Mouse (Mus musculus): ENCODE measurements around the gene Setd3. TPM values are rescaled to one million over a fixed set of nuclear protein-coding genes. Genes with fewer than 3 reads are reported as not detected.
A peak's percentile ranks its signal among the peaks of the same experiment; 100 is the strongest.
"Not testable (repeated sequence)": the region's sequence is repeated elsewhere in the genome, so short reads cannot be mapped to it uniquely, and the experiment has no call there.

Gene Setd3
- total RNA-seq, 4 experiments from 2014 or later: 143 to 158 (median 154) TPM

- no peak for DNase-seq (ENCODE audit: low spot score in 2 of 2)
These were observed 33.9 kb downstream of the Setd3 start for GRCm38 (mm10) chr12:108145198-108145597.

DNA sequence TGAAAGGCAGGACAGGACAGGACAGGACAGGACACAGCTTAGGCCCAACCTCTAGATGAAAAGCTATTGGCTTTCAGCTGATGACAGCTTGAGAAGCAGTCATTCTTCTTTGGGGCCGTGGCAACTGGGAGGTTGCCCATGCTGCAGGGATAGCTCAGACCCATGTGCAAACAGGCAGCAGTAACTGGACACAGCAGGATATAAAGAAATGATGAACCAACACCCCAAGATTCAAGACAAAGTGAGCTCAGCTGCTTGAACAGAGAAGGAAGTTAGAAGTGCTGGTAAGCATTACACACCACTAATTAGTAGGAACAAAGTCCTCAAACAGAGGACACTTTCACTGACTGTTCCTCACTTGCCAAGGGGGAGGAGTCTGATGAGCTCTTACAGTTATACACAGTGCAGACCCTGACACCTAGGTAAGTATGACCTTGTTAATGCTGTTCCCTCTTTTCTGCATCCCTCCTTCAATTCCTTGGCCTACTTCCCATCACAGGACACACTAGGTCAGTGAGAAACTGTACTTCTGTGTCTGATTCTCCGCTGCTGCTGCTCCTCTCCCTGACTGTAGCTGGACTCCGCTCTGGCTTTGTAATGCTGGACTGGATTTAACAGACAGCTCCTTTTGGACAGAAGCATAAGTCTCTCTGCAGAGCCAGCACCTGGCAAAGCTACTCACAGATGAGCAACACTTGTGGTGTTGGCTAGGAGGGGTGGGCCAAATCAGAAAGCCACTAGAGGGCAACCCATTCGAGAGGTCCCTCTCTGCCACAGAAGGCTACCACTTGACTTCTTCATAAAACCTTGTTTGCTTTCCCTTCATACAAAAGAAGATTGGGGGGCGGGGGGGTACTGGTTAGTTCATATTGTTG is 35.3 kb downstream of the Setd3 start:
- DNase-seq (ENCODE audit: low spot score in 2 of 2): no peak

GRCm38 (mm10) chr12:108135610-108136208 is 43.4 kb downstream of the Setd3 start:
- DNase-seq (ENCODE audit: low spot score in 2 of 2): no peak

- DNase-seq (ENCODE audit: low spot score in 2 of 2): no peak
These were observed 45.9 kb downstream of the Setd3 start for GRCm38 (mm10) chr12:108133181-108133580.

- no peak for DNase-seq (ENCODE audit: low spot score in 2 of 2)
These were observed 46.6 kb downstream of the Setd3 start for GRCm38 (mm10) chr12:108132450-108133070.

- DNase-seq (ENCODE audit: low spot score in 2 of 2): peak; percentile 76 to 80
These were observed 57.8 kb downstream of the Setd3 start for GRCm38 (mm10) chr12:108121288-108121687.

DNA sequence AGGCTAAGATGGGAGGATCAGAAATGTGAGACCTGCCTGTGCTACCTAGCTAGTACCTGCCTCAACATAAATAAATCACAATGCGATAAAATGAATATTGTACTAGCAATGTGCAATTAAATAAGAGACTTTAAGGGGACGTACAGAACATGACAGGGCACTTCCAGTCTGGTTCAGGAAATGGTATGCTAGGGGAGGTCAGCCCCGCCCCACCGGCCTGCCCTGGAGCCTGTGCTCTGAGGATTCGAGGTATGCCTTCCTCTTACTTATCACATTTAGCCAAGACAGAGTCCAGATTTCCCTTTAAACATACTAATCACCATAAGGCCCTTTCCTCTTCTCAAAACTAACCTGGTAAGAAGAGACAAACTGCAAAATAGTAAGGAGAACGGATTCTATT is 58.7 kb downstream of the Setd3 start:
- DNase-seq (ENCODE audit: low spot score in 2 of 2): no peak

DNA sequence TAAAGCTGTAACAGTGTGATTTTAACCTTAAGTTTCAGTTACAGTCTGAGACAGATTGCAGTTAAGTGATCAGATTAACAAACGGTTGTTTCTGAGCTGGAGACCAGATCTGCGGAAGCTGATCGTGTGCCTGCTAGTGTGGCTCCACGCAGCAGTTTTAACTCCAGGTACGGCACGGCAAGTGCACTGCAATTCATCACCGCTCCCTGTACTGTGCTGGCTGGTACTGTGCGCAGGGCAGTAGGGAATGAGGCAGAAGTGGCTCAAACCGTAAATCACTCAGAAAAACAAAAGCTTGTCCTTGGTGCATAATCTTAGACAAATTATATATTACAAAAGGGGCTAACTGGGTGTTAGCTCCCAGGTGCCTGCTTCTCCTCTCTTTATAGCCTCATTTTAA is 59.2 kb downstream of the Setd3 start:
- no peak for DNase-seq (ENCODE audit: low spot score in 2 of 2)

- DNase-seq (ENCODE audit: low spot score in 2 of 2): no peak
These were observed 60.1 kb downstream of the Setd3 start for GRCm38 (mm10) chr12:108118902-108119531.

GRCm38 (mm10) chr12:108118503-108118901 is 60.6 kb downstream of the Setd3 start:
- no peak for DNase-seq (ENCODE audit: low spot score in 2 of 2)

GRCm38 (mm10) chr12:108111191-108111590 is 67.9 kb downstream of the Setd3 start:
- no peak for DNase-seq (ENCODE audit: low spot score in 2 of 2)

- no peak for DNase-seq (ENCODE audit: low spot score in 2 of 2)
These were observed 68.4 kb downstream of the Setd3 start for GRCm38 (mm10) chr12:108110674-108111073.

- no peak for DNase-seq (ENCODE audit: low spot score in 2 of 2)
These were observed 69.4 kb downstream of the Setd3 start for GRCm38 (mm10) chr12:108109732-108110131.

GRCm38 (mm10) chr12:108108591-108108990 is 70.5 kb downstream of the Setd3 start:
- DNase-seq (ENCODE audit: low spot score in 2 of 2): not testable (repeated sequence)

DNA sequence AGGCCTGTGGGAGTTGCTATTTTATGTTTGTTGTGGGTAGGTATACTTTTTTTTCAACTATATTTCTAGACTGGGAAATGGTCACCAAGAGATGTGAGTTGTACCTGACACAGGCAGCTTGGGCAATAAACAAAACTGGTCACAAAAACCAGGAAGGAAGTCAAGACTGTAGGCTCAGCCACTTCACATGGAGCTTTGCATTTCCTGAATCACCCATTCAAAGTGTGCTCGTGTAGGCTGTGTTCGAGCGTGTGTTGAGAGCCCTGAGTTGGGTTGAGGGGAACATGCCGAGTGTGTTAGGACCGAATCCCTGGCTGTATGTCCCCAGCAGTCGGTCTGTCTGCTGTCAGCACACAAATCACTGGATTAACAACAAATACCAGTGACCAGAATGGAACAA is 75.8 kb downstream of the Setd3 start:
- DNase-seq (ENCODE audit: low spot score in 2 of 2): no peak

GRCm38 (mm10) chr12:108102119-108102518 is 77.0 kb downstream of the Setd3 start:
- no peak for DNase-seq (ENCODE audit: low spot score in 2 of 2)

- DNase-seq (ENCODE audit: low spot score in 2 of 2): no peak
These were observed 78.9 kb downstream of the Setd3 start for GRCm38 (mm10) chr12:108100181-108100580.

DNA sequence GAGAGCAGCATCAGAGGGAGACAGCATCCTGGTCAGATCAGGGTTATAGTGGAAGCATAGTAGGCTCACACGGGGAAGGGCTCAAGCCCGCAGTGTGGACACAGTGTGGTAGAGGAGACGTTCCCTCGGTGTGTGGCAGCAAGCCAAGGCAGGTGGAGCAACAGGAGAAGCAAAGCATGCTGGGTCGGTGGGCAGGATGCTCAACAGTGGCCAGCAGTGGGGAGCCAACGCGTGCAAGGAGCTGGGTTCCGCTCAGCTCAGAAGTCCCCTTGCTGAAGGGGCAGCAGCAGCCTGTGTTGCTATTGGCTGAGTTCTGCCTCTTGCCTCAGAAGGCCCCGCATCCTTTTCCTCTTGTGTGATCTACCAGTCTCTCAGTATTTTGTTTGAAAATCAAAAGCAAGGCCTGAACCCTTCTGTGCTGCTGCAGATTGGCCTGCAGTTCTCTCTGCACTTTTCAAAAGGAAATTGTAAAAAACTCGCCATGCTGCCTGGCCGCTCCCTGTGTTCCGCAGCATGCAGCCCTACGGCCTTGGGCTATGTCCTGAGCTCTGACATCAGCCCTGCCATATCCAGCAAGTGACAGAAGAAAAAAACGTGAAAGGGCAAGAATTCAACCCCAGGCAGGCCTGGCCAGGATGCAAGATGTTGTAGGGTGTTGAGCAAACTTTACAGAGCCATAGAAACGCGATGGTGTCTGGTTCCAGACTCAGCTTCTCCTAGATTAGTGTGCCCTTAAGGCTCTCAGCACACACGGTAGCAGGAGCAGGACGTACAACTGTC is 80.7 kb downstream of the Setd3 start:
- no peak for DNase-seq (ENCODE audit: low spot score in 2 of 2)

GRCm38 (mm10) chr12:108097643-108098042 is 81.5 kb downstream of the Setd3 start:
- no peak for DNase-seq (ENCODE audit: low spot score in 2 of 2)

GRCm38 (mm10) chr12:108088253-108088652 is 90.9 kb downstream of the Setd3 start:
- no peak for DNase-seq (ENCODE audit: low spot score in 2 of 2)

- DNase-seq (ENCODE audit: low spot score in 2 of 2): no peak
These were observed 91.6 kb downstream of the Setd3 start for GRCm38 (mm10) chr12:108087489-108087888.
